Mouse (Mus musculus): Measurements from ENCODE around the gene L3mbtl4. TPM values are rescaled to one million over a fixed set of nuclear protein-coding genes. Genes with fewer than 3 reads are reported as not detected.

Gene L3mbtl4
- total RNA-seq (2021): 1 to 10 TPM; 2.6 to 3.0 TPM
- long read RNA-seq, experiment 1, partial matches to known transcripts: 0 of 2 reads
- long read RNA-seq, experiment 1, other reads (novel, unspliced or antisense): 2 of 2 reads
- long read RNA-seq, experiment 2: 0 reads

GRCm38 (mm10) chr17:68273527-68273926, at the start of gene L3mbtl4:
TSS of gene L3mbtl4 (plus strand) at chr17:68273797.
- H3K27ac ChIP-seq: no peak within 1 kb of the TSS
- intact Hi-C loops (cut with DNase I): no loop called here
- peak; percentile 32 to 55 for DNase-seq (ENCODE audit: extremely low spot score in 1 of 2, low spot score in 2 of 2)
- no peak for TF ChIP-seq CTCF (IDR thresholded peaks at IDR 0.05)
- H3K4me3 ChIP-seq: peak within 1 kb of the TSS; percentile 57

- Histone ChIP-seq H3K27ac (no peak overlapping the region), H3K4me3 (no peak overlapping the region)
- DNase-seq (ENCODE audit: extremely low spot score in 1 of 2, low spot score in 2 of 2): no peak
- TF ChIP-seq CTCF (IDR thresholded peaks at IDR 0.05): no peak
- intact Hi-C loops (cut with DNase I): no loop called here
These were observed 43.1 kb upstream of the L3mbtl4 start for GRCm38 (mm10) chr17:68230484-68230883.

- intact Hi-C loops (cut with DNase I): no loop called here
- DNase-seq (ENCODE audit: extremely low spot score in 1 of 2, low spot score in 2 of 2): no peak
- no peak for TF ChIP-seq CTCF (IDR thresholded peaks at IDR 0.05)
- no peak overlapping the region for H3K27ac ChIP-seq
- H3K4me3 ChIP-seq: no peak overlapping the region
These were observed 38.2 kb upstream of the L3mbtl4 start for GRCm38 (mm10) chr17:68235380-68235779.

GRCm38 (mm10) chr17:68236992-68237391, 36.6 kb upstream of the L3mbtl4 start:
- no peak for TF ChIP-seq CTCF (IDR thresholded peaks at IDR 0.05)
- no peak overlapping the region for H3K4me3 ChIP-seq
- DNase-seq (ENCODE audit: extremely low spot score in 1 of 2, low spot score in 2 of 2): no peak
- H3K27ac ChIP-seq: no peak overlapping the region
- intact Hi-C loops (cut with DNase I): no loop called here

GRCm38 (mm10) chr17:68240171-68240570, 33.4 kb upstream of the L3mbtl4 start:
- no peak for DNase-seq (ENCODE audit: extremely low spot score in 1 of 2, low spot score in 2 of 2)
- Histone ChIP-seq H3K4me3 (no peak overlapping the region), H3K27ac (no peak overlapping the region)
- TF ChIP-seq CTCF (IDR thresholded peaks at IDR 0.05): no peak
- intact Hi-C loops (cut with DNase I): no loop called here

GRCm38 (mm10) chr17:68264835-68265557, 8.6 kb upstream of the L3mbtl4 start:
- intact Hi-C loops (cut with DNase I): loop anchor here (5.0 kb wide), 1 partner anchor 88 kb away; no protein-coding TSS in a partner anchor
- TF ChIP-seq CTCF (IDR thresholded peaks at IDR 0.05): no peak
- Histone ChIP-seq H3K4me3 (no peak overlapping the region), H3K27ac (no peak overlapping the region)
- DNase-seq (ENCODE audit: extremely low spot score in 1 of 2, low spot score in 2 of 2): no peak

- H3K27ac ChIP-seq: no peak overlapping the region
- no peak for DNase-seq (ENCODE audit: extremely low spot score in 1 of 2, low spot score in 2 of 2)
- peak overlapping the region; percentile 57 for H3K4me3 ChIP-seq
- intact Hi-C loops (cut with DNase I): no loop called here
- TF ChIP-seq CTCF (IDR thresholded peaks at IDR 0.05): no peak
These were observed 357 bp downstream of the L3mbtl4 start for GRCm38 (mm10) chr17:68273954-68274353.

- DNase-seq (ENCODE audit: extremely low spot score in 1 of 2, low spot score in 2 of 2): no peak
- TF ChIP-seq CTCF (IDR thresholded peaks at IDR 0.05): no peak
- intact Hi-C loops (cut with DNase I): no loop called here
- H3K27ac ChIP-seq: no peak overlapping the region
- no peak overlapping the region for H3K4me3 ChIP-seq
These were observed 1.5 kb downstream of the L3mbtl4 start for GRCm38 (mm10) chr17:68275138-68275537.

- DNase-seq (ENCODE audit: extremely low spot score in 1 of 2, low spot score in 2 of 2): no peak
- Histone ChIP-seq H3K4me3 (no peak overlapping the region), H3K27ac (no peak overlapping the region)
- TF ChIP-seq CTCF (IDR thresholded peaks at IDR 0.05): no peak
- intact Hi-C loops (cut with DNase I): loop anchor here (10.0 kb wide), 1 partner anchor 474 kb away; no protein-coding TSS in a partner anchor
These were observed 7.3 kb downstream of the L3mbtl4 start for GRCm38 (mm10) chr17:68280915-68281314.

- intact Hi-C loops (cut with DNase I): loop anchor here (1.0 to 10.0 kb wide), 3 partner anchors 470 to 582 kb away; no protein-coding TSS in a partner anchor
- peak; percentile 56 for TF ChIP-seq CTCF (IDR thresholded peaks at IDR 0.05)
- no peak for DNase-seq (ENCODE audit: extremely low spot score in 1 of 2, low spot score in 2 of 2)
- H3K4me3 ChIP-seq: no peak overlapping the region
- H3K27ac ChIP-seq: no peak overlapping the region
These were observed 11.7 kb downstream of the L3mbtl4 start for GRCm38 (mm10) chr17:68285119-68285782.

- TF ChIP-seq CTCF (IDR thresholded peaks at IDR 0.05): no peak
- intact Hi-C loops (cut with DNase I): loop anchor here (5.0 to 10.0 kb wide), 2 partner anchors 467 to 579 kb away; no protein-coding TSS in a partner anchor
- no peak overlapping the region for H3K4me3 ChIP-seq
- DNase-seq (ENCODE audit: extremely low spot score in 1 of 2, low spot score in 2 of 2): no peak
- H3K27ac ChIP-seq: no peak overlapping the region
These were observed 14.5 kb downstream of the L3mbtl4 start for GRCm38 (mm10) chr17:68288094-68288493.

GRCm38 (mm10) chr17:68288699-68289098, 15.1 kb downstream of the L3mbtl4 start:
- TF ChIP-seq CTCF (IDR thresholded peaks at IDR 0.05): no peak
- Histone ChIP-seq H3K27ac (no peak overlapping the region), H3K4me3 (no peak overlapping the region)
- DNase-seq (ENCODE audit: extremely low spot score in 1 of 2, low spot score in 2 of 2): no peak
- intact Hi-C loops (cut with DNase I): loop anchor here (5.0 to 10.0 kb wide), 2 partner anchors 466 to 579 kb away; no protein-coding TSS in a partner anchor
